Mouse (Mus musculus) splenic B cell, adult 2 months (primary cell): ENCODE measurements around the gene Sned1.

Source experiments
- DNase-seq: peaks from one replicate; pipeline ENCODE4 v3.0.0-alpha.2; 2011; ENCODE audit warnings: low read depth, low spot score
- H3K27me3 ChIP-seq: 2 replicates; pipeline ENCODE4 v1.6.1; 2012; ENCODE audit warnings: mild to moderate bottlenecking, low read length, moderate library complexity, mixed read lengths; ENCODE audit not compliant: control insufficient read depth, poor library complexity, insufficient read depth, severe bottlenecking
- H3K36me3 ChIP-seq: 2 replicates; pipeline ENCODE4 v1.6.1; 2012; ENCODE audit warnings: mild to moderate bottlenecking, low read length, moderate library complexity, mixed read lengths; ENCODE audit not compliant: control insufficient read depth, poor library complexity, insufficient read depth, severe bottlenecking

Sned1 gene

DNA sequence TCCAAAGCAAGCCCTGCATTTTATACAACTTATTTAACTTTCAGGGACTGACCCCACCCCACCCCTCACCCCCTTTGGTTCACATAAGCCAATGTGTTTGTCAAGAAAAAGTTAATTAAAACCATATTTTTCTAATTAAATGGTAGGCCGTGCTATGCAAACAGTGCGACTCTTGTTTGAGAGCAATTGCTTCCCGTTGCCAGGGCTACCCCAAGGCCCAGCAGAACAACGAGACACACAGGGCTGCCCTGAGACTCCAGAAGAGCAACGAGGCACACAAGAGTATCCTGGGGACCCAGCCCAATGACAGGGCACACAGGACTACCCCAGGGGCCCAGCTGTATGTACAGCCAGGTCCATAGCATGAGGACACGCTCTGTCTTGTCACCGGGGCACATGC is 14.9 kb upstream of the Sned1 start:
- Histone ChIP-seq H3K27me3 (no peaks in the 10 kb centered on the region), H3K36me3 (no peaks in the 10 kb centered on the region)
- DNase-seq = no peak

DNA sequence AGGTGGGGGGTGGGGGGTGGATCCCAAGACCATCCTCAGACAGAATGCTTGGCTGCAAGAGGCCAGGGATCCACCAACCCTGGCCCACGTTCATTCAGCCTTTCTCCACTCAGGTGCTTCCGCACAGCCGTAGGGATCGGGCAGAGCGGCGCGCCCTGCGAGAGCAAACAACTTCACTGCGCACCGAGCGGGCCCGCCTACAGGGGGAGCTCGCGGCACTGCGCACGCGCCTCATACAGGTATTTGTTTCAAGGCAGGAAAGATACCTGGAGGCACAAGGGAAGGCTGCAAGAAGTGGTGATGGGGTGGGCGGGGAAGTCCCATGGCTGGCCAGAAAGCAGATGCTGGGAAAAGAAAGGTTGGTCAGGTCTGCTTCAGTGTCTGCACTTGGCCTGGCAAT is 11.7 kb upstream of the Sned1 start:
- DNase-seq = peak; percentile 62
- no peaks in the 10 kb centered on the region for H3K36me3 ChIP-seq
- H3K27me3 ChIP-seq = no peaks in the 10 kb centered on the region

DNA sequence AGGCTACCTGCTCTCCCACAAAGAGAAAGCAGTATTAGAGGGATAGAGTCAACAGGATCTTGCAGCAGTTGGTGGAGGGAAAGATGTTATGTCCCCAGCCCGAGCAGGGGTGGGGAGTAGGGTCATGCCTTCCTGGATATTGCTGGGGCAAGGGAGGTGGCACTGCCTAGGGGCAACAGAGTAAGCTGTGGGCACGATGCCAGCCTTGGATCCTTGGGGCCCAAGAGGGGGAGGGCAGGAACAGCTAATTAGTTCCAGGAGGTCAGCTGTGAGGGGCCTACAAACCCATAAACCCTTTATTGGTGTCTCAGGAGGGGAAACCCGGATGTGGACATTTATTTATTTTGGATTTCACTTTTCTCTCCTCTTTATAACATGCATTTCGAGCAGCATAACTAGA is 10.4 kb upstream of the Sned1 start:
- H3K36me3 ChIP-seq = no peaks in the 10 kb centered on the region
- no peak for DNase-seq
- H3K27me3 ChIP-seq = no peaks in the 10 kb centered on the region

DNA sequence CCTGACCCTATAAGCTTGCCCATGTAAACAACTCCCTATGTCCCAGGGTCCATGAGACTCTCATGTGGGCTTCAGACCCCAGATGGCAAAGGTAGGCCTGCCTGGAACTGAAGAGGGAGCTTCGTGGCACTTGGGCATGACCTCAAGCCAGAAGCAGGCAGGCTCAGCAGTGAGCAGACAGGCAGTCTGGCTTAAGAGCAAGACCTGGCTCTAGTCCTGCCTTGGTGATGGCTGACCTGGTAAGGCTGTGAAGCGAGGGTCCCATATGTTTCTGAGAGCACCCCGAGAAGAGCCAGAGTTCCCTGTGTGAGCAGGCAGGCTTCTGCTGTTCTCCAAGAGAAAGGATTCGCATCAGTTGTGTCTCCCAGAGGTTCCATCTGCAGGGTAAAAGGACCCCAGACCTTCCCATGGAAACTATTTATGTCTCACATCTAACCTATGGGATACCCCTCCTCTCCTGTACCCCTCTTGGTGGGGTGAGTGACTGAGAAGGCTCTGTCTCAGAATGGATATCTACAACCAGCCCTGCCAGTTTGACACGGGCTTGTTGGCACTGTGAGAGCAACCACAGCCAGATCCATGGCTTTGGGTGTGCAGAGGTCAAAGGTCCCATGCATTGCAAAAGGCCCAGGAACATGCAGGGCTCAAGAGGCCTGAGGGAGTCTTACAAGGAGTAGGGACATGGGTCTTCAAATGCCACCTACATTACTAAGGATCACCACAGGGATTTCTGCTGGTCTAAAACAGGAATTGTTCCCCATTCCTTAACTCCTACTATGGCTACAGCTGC is 9.7 kb upstream of the Sned1 start:
- DNase-seq = no peak
- H3K27me3 ChIP-seq = no peaks in the 10 kb centered on the region
- no peaks in the 10 kb centered on the region for H3K36me3 ChIP-seq

DNA sequence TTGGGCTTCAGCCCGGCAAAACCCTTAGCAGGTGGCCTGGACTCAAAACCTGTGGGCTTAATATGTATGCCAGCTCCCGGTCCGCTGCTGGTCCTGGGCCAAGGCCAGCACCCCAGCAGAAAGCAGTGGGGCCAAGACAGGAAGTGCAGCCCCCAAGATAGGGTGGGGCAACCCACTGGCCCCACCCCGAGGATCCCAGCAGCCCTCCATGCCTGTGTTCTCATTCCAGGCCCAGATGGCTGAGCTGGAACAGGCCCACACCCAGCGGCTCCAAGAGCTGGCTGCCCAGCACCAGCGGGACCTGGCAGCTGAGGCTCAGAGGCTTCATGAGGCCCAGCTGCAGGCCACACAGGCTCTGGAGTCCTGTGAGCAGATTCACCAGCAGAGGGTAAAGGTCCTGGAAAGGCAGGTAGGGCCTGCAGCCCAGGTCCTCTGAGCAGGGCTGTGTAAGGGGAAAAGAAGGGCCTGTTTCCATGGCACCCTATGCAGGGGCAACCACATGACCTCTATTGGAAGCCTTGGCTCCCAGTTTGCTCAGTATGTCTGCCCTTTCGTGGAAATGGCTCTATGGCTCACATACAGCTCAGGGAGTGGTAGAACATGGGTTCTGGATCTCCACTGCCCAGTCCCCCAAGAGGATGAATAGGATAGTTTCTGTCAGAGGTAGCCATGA is 8.2 kb upstream of the Sned1 start:
- no peak for DNase-seq
- H3K27me3 ChIP-seq = no peaks in the 10 kb centered on the region
- no peaks in the 10 kb centered on the region for H3K36me3 ChIP-seq

DNA sequence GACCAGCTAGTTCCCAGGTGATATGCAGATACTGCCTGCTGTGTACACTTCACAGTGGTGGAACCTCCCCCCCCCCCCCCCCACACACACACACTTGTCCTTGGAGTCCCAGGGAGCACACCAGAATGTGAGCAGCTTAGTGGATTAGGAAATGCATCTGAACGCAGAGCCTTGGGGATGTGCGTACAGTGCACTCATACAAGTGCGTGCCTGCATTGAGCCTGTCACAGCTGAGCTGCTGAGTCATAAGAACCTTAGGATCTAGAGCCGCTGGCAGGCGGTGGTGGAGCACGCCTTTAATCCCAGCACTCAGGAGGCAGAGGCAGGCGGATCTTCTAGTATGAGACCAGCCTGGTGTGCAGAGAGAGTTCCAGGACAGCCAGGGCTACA is 7.7 kb upstream of the Sned1 start:
- no peak for DNase-seq

DNA sequence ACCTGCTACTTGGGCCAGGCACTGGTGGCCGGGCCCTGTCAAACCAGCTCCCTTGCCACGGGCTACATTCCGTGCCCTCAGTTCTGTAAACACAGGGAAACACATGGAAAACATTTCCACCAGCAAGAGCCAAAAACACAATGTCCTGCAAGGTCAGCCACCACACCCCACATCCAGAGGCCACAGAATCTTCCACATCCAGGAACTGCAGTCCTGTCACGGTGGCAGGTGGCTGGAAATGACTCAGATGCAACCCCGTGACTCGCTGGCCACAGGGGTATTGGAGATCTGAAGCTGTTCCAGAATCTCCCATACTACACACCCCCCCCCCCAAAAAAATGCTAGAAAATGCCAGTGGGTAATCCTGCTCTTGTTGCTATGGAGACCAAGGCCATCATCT is 6.4 kb upstream of the Sned1 start:
- no peak for DNase-seq
- Histone ChIP-seq H3K27me3 (no peaks in the 10 kb centered on the region), H3K36me3 (no peaks in the 10 kb centered on the region)

More for the DNA sequence above, 7.7 kb upstream of the Sned1 start:
- Histone ChIP-seq H3K36me3 (no peaks in the 10 kb centered on the region), H3K27me3 (no peaks in the 10 kb centered on the region)

DNA sequence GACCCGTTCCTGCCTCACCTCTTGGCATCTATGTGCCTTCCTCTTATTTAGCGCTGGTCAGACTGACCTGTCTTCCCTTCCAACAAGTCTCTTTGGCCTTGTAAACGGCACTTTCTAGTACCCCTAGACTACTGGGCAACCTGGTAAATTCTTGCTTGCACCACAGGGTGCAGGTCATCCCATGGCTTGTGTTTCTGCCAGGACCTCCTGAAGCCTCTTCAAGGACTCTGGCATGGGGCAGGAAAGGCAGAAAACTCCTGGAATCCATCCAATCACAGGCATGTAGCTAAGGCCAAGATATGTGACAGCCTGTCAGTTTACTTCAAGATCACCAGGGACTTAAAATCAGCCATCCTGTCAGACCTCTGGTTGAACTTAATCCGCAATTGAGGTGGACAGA is 6.0 kb upstream of the Sned1 start:
- DNase-seq = no peak
- Histone ChIP-seq H3K27me3 (no peaks in the 10 kb centered on the region), H3K36me3 (no peaks in the 10 kb centered on the region)

DNA sequence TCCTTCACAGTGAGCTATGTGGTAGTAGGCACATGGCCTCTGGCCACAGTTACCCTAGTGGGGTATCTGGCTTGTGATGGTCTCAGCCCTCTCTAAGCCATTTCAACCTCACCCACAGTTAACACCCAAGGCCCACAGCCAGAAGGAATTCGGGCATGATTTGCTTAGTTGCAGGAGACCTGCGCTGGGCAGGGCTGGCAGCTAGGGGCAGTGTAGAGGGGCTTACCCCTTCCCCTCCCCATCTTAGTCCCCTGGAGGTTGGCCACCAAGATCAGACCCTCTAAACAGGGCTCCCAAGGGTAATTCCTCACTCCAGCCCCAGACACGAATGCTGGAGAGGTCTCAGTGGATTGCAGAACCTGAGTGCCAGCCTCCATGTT is 894 bp downstream of the Sned1 start:
- no peaks in the 10 kb centered on the region; the same call in 1 of the 2 replicates for H3K27me3 ChIP-seq
- H3K36me3 ChIP-seq = no peaks in the 10 kb centered on the region
- peak; percentile 7 for DNase-seq

DNA sequence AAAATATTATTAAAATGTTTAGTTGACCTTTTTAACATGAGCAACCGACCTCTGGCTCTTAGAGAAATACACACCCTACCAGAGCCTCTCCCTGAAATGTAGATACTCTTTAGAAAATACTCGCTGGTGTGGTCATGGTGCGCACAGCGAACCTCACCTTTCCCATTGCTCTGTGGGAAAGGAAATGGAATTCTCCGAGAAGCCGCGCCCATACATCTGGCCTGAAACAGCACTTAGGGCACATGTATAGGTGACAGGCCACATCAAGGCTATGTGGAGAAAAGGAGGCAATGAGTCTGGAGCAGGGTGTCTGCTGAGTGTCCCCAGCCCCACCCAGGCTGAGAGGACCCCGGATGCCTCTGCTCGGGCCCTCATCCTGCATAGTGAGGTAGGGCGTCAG is 2.0 kb downstream of the Sned1 start:
- H3K36me3 ChIP-seq = no peaks in the 10 kb centered on the region
- DNase-seq = no peak
- no peaks in the 10 kb centered on the region; the same call in 1 of the 2 replicates for H3K27me3 ChIP-seq

DNA sequence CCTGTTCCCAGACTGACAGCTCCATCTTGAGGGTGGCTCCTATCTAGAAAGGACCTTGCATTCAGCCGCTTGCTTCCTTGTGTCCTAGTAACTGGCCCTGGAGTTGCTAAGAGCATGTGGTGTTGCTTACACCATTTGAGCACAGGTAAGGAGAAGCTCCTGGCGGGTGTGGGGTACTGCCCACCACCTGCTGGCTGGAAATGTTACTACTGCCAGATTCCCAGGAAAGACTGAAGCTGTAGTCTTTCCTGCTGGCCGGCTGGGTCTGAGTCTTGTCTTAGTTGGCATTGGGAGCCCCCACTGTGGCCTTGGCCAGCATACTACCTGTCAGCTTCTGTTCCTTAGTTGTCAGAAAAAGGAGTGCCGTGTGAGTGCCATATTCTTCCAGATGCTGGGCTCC is 2.6 kb downstream of the Sned1 start:
- Histone ChIP-seq H3K27me3 (no peaks in the 10 kb centered on the region; the same call in 1 of the 2 replicates), H3K36me3 (no peaks in the 10 kb centered on the region)
- DNase-seq = no peak

DNA sequence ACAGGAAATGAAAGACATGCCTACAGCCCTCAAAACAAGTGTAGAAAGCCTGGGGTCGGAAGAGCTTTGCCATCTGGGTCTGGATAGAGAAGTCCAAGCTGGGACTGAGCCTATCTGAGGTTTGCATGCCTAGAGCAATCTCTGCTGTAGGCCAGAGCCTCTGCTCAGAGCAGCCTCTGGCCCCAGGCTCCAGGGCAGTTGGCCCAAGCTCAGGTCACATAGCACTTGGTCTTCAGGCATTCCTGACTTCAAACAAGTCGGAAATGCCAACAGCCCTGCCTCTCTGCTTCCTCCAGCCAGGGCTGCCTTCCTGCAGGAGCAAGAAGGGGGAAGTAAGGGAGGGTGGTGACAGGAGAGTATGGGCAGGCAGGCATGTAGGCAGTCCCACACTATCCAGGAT is 10.3 kb downstream of the Sned1 start:
- DNase-seq = no peak
- Histone ChIP-seq H3K27me3 (no peaks in the 10 kb centered on the region), H3K36me3 (no peaks in the 10 kb centered on the region)

DNA sequence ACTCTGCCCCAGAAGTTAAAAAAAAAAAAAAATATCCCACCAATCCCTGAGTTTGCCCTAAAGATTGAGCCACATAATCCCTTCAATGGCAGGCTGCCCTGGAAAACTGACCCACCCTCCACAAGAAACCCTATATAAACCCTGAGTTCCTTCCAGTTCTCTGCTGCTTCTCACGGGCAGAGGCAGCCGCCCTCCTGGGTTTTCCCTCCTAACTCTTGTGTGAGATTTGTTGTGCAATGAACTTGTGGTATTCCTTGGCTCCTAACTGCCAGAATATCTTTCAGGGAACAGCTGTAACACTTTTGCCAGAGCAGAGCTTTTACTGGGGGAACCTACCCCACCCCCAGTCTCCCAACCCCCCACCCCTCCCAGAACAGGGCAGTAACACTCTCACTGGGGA is 16.9 kb downstream of the Sned1 start:
- no peaks in the 10 kb centered on the region for H3K36me3 ChIP-seq
- no peak for DNase-seq
- no peaks in the 10 kb centered on the region for H3K27me3 ChIP-seq

DNA sequence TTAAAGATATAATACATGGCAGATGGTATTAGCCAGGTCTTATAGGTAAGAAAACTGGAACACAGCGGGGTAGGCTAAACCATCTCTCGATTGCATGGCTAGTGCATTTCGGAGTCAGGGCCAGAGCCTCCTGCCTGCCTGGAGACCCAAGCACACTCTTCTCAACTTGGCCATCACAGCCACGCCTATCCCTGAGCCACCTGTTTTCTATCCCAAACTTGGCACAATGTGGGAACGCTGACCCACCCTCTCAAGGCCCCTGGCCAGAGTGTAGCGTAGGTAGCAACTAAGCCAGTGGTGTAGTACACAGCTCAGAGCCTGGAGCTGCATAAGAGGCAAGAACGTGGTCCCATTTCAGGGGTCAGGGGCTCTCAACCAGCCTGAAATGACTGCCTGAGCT is 20.1 kb downstream of the Sned1 start:
- Histone ChIP-seq H3K36me3 (no peaks in the 10 kb centered on the region), H3K27me3 (no peaks in the 10 kb centered on the region)
- no peak for DNase-seq

DNA sequence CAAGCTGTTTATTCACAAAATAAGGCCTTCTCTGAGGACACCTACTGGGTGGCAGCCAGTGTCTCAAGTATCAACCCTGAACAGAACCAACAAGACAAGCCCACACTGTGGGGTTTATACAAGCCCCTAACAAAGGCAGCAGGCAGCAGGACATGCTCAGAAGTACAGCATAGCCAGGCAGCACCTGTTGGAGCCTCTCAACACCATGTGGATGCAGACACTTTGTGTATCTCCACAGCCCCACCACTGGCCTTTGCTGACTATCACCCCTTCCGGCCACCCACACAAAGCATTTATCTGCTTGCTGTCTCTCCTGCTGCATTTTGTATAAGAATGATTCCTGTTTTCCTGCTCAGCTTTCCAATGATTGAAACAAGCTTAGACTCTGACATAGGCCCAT is 21.9 kb downstream of the Sned1 start:
- DNase-seq = no peak
- Histone ChIP-seq H3K36me3 (no peaks in the 10 kb centered on the region), H3K27me3 (no peaks in the 10 kb centered on the region)

DNA sequence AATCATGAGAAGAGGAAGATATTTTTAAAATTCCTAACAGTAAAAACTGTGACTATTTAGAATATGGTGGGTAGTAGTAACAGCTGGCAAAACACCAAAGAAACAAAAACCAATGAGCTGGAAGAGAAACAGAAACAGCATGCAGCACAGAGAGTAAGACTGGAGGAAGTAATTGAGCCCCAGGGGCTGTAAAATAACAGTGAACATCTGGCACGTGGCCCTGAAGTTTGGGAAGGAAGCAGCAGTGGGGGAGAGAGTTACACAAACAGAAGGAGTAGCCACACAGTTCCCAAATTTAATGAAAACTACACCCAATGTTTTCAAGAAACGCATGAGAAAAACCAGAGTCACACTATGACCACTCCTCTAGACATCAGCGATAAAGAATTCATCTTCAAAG is 31.6 kb downstream of the Sned1 start:
- Histone ChIP-seq H3K36me3 (no peaks in the 10 kb centered on the region), H3K27me3 (no peaks in the 10 kb centered on the region)
- DNase-seq = no peak
